Mouse (Mus musculus): Measurements from ENCODE around the gene Hand2.

DNA sequence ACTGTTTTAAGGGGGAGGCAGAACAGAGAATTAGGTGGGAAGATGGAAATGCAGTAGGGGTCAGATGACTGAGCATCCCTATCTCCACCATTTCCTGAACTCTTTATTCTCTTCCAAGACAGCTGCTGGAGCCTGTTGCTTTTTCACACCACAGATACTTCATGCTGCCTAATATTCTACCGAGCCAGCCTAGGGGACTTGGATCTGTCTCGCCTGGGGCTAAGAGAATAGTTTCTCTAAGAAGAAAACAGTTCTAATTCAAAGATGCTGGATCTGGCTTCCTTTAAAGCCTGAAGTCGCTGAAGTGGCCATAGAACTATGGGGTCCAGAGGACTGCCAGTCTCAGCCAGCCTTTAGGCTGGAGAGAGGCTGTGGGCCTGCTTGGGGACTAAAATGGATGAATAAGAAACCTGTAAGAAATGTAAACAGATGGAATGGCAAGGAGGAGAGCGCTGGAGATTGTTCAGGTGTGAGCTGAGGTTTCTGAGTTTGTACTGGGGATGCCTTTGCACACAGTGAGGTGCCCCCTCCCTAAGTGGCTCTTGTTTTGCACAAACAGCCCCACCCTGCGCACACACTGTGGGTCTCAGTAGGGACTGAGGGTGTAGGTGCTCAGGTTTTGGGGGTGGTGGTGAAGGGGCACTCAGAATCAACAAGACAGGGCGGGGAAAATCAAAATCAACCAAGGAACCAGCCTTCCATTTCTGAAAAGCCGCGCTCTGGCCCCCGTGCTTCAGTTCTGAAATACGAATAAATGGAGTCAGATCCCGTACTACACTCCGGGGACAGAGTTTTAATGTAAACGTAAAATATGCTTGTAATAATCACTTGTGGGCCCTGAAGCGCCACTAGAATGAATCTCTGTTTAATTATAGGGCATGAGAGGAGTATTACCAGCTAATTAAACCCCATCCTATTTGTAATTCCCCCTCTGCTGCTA is 19.2 kb downstream of the Hand2 start:
- TF ChIP-seq CTCF (IDR thresholded peaks at IDR 0.05; ENCODE audit: low read depth) (no peak), EP300 (IDR thresholded peaks at IDR 0.05; ENCODE audit: low read depth) (no peak)
